Mouse (Mus musculus): Measurements from ENCODE around the gene Mrpl24. TPM values are rescaled to one million over a fixed set of nuclear protein-coding genes. Genes with fewer than 3 reads are reported as not detected.

Mrpl24 gene
- total RNA-seq, 4 experiments from 2014 or later: 40.9 to 48.1 (median 45.8) TPM

DNA sequence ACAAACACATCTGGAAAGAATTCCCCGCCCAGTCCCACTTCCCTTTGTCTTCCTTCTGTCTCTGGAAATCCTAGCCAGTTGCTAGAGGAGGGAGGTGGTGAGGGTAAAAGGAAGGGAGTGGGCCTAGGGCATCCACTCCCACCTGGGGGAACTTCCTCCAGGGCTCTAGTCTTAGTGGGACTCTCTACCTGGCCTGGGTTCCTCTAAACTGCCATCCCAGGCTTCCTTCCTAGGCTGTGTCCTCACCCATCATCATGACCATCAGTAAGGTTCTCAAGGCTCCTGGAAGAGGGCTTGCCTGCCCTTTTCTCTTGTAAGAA, 27.2 kb downstream of the Mrpl24 start:
- no peak for DNase-seq (ENCODE audit: low spot score in 2 of 2)

DNA sequence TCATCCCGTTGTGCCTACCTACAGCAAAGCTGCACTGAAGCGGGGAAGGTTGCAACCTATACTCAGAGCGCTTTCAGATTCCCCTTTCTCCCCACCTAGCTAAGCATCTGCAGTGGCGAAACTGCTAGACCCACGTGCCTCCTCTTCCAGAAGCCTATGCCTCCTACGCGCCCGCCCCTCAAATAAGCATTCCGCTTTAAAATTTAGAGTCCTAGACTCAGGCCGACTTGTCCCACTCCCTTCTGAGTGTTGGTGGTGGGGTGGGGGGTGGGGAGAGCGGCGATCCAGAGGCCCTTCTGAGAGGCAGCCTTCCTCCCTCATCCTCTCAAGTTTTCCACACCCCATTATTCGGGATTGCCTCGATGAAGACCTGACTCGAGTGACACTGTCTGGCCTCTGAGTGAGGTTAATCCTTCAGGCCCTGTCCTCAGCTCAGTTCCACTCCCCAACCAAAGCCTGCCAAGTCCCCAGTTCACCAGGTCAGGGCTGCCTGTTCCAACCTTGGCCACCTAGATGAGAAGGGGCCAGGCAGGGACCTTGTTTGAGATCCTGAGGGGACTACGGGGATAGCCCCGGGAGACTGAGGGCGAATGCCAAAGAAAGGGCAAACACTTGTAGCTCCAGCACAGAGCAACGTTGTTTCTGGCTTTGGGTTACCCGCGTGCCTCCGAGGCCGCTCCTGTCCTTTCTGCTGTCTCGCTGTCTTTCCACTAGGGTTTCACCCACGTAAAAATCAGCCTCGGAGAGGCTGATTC, 27.9 kb downstream of the Mrpl24 start:
- no peak for DNase-seq (ENCODE audit: low spot score in 2 of 2)

DNA sequence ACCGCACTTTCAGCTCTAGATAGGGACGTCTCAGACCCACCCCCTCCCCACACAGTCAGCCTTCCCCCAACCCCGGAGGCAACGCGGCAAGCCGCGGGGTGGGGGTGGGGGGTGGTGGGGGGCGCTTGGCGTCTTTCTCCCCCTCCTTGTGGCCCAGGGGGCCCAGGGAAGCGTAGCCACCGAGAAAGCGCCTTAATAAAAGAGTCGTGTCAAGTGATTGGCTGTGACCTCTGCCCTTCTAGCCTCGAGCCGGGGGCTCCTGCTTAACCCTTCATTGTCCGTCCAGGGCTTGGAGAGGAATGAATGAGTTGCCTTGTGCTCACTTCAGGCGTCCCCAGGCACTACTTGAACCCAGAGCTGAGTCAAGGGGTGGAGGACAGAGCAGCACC, 28.5 kb downstream of the Mrpl24 start:
- DNase-seq (ENCODE audit: low spot score in 2 of 2): no peak

DNA sequence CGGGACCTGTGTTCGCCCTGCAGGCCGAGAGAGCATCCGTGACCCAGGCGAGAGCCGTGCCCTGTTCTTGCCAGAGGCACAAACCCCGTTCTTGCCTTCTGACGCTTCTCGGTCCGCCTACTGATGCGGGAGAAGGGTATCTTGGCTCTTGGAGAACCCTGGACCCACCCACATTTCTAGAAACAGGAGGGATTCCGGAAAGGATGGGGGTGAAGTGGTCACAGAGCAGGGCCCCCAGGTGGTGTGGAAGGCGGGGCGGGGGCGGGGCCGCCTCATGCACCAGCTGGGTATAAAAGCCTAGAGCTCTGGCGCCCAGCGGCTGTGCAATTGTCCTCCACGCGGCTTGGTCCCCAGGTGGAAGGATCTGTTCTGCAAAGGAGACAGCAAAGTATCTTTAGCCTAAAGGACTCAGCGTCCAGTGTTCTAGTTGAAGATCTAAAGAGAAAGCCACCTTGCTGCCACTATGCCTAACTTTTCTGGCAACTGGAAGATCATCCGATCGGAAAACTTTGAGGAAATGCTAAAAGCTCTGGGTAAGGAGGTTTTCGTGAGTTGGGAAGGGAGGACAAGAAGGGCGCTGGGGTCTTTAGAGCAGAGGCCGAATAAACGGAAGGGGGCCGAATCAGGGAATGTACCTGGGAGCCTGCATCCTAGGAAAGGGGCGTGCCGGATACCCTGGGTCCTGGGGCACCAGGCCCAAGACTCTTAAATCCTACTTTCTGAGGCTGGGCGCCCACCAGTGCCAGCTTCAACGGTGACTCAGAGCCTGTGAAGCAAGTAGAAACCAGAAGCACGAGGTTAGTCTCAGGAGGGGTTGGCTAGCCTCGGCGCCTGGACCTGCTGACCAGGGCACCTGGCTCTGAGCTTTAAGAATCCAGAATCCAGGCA, 29.3 kb downstream of the Mrpl24 start, which contains the start of gene Crabp2:
Crabp2 (plus strand) TSS at position 289 of the 888 bp plus-strand sequence.
- DNase-seq (ENCODE audit: low spot score in 2 of 2): no peak

DNA sequence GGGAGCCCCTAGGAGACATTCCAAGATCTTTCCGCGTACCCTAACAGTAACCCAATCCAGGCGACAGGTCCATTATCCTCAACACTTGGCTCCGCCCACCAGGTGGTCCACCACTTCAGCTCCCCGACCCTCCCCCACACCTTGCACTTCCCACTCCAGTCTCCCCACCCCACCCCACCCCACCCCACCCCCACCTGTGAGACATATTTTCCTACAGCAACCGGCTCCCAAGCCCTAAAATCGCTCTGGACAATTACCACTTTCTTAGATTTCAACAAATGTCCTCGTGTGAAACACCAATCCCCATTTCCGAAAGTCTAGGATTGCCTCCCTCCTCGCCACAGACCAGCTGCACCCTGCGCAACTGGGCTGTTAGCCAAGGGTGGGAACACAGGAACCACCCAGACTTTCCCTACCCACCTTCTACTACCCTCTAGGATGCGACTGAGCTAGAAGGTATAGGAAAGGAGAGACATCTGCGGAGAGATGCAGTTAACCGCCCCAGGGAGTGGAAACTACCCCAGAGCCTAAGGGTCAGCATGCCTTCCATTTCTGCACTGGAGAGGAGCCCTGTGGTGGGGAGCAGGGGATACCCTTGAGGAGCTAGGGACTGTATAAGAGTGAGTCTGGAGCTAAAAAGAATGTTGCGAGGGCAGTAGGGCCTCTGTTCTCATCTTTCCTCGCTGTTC, 30.1 kb downstream of the Mrpl24 start:
- no peak for DNase-seq (ENCODE audit: low spot score in 2 of 2)

DNA sequence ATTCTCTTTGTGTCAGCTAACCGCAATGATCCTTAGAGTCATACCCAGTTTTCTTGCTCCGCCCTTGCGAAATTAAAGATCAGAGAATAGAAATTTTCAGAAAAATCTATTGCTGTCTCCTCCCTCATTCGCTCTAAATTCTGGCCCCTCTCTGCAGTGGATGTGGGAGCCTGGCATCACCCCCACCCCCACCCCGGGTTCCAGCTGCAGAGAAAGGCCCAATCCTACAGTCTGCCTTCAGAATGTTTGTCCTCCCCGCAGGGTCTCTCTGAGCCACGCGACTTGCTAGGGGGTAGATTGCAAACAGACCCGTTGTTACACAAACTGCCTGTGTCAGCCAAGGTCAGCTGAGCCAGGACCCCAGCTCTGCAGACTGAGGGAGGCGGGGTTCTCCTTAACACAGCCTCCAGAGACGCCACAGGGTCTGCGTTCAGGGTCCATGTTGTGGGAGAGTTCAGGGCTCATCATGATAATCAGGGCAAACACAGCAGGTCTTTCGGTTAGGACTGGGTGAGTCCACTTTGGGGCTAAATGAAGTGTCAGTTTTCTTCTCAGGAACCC, 30.7 kb downstream of the Mrpl24 start:
- DNase-seq (ENCODE audit: low spot score in 2 of 2): no peak

DNA sequence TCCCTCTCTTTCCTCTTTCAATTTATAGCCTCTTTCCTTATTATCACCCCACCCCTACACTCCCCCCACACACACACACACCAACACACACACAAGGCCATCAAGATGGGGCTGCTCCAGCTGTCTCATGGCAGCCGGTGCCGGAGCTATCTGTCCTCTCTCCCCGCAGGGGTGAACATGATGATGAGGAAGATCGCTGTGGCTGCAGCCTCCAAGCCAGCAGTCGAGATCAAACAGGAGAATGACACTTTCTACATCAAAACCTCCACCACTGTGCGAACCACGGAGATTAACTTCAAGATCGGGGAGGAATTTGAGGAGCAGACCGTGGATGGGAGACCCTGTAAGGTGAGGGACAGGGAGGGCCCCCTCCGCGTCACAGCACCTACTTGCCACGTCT, 32.6 kb downstream of the Mrpl24 start:
- DNase-seq (ENCODE audit: low spot score in 2 of 2): no peak

DNA sequence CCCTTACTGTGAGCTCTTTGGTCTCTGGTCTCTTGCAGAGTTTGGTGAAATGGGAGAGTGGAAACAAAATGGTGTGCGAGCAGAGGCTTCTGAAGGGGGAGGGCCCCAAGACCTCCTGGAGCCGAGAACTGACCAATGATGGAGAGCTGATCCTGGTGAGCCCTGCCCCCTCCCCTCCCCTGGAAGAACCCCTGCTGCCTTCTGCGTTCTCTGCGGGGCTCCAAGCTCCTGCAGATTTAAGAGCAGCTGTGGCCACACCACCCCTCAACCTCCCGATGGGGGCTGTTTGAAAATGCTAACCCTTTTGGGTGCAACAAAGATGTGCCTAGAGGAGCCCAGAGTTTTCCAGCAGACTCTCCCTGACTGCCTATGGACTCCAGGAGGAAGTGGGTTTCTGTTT, 33.1 kb downstream of the Mrpl24 start:
- no peak for DNase-seq (ENCODE audit: low spot score in 2 of 2)

DNA sequence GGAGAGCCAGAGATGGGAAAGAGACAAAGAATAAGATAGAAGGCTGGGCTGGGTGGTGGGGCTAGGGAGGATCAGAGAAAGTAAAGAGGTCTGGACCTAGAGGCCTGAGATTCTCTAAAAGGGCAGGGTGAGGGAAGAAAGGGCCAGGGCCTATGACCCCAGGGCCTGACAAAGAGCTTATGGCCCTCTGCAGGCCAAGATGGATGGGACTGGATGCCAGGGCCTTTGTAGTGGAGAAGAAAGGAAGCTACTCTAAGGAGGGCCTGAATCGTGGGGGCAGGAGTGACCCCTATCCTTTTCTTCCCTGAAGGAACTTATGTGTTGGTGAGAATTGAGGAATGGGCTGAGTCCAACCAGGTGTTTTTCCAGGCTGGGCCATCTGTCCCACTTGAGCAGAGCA, 38.8 kb downstream of the Mrpl24 start:
- DNase-seq (ENCODE audit: low spot score in 2 of 2): no peak

DNA sequence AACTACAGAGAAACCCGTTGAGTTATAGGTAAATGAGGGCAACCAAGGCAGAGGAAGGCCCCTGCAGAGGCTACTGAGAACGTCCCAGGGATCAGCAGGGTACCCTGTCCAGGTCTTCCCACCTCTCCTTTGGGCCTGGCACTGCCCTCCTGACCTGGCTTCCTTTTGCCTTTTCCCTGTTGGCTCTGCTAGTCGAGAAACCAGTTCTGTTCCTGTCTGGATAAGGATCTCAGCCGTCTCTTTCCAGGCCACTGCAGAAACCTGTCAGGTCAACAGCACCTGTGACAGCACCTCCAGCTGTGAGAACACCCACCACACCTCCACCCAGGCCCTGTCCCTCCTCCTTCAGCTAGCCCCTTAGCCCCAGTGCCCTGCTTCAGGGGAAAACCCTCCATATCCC, 39.2 kb downstream of the Mrpl24 start:
- DNase-seq (ENCODE audit: low spot score in 2 of 2): no peak

DNA sequence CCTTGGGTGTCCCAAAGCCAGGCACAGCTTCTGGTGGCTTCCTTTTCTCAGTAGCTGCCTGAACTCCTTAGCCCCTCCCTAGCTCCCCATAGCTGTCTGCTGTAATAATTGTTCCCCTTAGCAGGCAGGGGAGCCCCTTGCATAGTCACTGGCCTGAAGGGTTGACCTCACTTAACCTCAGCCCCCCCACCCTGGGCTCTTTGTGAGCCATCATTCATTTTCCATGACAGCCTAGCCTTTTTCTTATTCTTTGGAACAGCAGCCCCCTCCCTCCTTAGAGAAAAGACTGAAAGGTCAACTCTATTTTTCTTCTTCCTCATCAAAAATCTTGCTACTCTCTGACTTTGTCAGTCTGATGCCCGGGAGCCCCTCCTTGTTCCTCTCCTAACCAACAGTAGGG, 39.7 kb downstream of the Mrpl24 start:
- no peak for DNase-seq (ENCODE audit: low spot score in 2 of 2)

DNA sequence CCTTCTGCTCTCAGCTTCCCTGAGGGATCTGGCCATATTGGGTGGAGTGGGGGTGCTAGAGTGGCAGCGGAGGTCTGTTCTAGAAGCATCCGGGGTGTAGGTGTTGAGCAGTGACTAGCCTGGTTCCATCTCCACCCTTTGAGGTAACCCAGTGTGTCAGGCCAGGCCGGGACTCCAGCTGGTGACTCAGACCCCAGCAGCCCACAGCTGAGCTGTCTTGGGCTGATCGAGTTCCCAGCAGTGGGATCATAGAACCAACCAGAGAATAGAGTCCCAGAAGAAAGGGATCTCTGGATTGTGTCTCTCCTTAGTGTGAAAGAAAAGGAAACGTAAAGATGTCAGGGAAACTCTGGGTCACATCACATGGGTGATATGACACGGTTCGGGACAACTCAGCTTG, 40.1 kb downstream of the Mrpl24 start:
- DNase-seq (ENCODE audit: low spot score in 2 of 2): no peak

DNA sequence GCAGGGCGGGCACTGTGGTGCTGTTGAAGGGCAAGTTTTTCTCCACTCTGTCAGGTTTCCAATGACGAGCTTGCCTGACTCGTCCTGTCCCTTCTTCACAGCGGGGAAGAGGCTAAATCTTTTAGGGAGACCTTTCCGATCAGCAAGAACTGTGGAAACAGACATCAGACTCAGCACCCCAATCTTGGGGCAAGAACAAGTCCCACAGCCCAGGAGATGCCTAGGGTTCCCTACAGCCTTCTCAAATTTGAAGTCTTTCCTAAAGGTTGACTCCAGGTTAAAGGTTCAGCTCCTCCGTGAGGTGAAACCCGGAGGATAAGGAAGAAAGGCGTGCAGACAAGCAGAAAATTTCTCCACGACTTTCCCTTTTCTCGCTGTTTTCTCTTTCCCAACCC, 40.9 kb downstream of the Mrpl24 start:
- DNase-seq (ENCODE audit: low spot score in 2 of 2): no peak

DNA sequence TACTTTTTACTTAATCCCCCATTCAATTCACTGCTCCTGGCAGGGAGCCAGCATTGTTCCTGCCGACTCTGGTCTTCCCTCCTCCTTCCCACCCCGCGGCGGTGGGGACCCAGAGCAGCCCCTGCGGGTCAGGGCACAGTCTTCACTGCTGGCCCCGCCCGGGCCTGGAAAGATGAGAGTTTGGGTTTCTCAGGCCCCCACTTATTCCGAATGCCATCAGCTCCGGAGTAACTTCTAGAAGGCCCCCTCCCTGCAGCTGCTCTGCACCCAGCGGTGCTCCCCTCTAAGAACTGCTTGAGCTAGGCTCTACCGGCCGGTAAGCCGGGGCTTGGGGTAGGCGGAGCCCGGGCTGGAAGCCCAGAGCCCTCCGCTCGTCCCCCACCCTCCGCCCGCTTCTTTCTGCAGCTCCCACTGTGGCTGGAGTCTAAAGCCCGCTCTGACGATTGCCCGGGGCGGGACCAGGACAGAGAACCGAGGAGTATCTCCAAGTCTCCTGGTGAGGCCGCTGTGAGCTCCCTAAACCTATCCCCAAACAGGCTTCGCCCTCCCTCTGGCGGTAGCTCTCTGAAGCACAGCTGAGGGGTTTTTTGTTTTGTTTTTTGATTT, 41.4 kb downstream of the Mrpl24 start:
- peak; percentile 70 to 81 for DNase-seq (ENCODE audit: low spot score in 2 of 2)

DNA sequence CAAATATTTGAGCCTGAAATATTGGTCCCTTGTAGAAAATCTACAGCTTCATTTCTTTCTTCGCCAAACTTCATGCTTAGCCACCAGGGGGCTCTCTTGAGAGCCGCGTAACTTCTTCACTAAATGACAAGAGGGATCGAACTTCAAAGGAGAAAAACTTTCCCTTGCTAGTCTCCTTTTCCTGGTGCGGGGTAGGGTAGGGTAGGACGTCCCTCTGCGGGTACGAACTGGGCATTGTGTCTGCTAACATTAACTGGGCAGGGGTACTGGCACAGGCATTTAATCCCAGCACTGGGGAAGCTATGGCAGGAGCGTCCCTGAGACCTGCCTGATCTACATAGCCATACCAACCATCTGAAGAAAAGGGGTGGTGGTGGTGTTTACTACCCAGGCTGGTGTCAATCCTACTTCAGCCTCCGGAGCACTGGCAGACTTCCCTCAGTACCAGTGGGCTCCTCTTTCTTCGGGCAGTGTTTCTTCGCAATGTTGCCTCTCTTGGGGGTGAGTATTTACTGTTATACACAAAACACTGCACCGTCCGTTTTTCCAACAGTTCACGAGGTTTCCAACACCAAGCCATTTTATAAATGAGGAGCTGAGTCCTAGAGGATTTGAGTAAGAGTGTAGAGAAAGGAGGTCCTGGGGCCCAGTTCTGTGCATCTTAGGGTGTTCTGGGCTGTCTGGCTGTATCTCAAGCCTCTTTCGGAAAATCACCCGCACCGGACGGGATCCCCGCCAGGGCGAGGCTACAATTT, 51.1 kb downstream of the Mrpl24 start:
- DNase-seq (ENCODE audit: low spot score in 2 of 2): no peak

DNA sequence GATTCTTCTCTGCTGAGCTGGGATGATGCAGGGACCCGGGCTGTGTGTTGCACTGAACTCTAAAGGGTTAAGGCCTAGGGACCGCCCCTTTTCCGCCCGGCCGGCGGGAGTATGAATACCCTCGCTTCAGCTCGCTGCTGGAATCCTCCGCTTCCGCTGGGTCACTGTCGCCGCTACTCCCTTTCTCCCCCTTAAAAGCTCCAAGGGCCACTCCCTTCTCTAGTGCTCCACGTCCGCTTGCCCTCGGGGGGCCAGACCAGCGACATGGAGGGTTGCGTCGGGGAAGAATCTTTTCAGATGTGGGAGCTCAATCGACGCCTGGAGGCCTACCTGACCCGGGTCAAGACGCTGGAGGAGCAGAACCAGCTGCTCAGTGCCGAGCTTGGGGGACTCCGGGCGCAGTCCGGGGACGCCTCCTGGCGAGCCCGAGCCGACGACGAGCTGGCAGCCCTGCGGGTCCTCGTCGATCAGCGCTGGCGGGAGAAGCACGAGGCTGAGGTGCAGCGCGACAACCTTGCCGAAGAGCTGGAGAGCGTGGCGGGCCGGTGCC, 51.7 kb downstream of the Mrpl24 start, which contains the start of gene Nes:
Nes (plus strand) TSS at position 140 of the 550 bp plus-strand sequence.
- DNase-seq (ENCODE audit: low spot score in 2 of 2): no peak

DNA sequence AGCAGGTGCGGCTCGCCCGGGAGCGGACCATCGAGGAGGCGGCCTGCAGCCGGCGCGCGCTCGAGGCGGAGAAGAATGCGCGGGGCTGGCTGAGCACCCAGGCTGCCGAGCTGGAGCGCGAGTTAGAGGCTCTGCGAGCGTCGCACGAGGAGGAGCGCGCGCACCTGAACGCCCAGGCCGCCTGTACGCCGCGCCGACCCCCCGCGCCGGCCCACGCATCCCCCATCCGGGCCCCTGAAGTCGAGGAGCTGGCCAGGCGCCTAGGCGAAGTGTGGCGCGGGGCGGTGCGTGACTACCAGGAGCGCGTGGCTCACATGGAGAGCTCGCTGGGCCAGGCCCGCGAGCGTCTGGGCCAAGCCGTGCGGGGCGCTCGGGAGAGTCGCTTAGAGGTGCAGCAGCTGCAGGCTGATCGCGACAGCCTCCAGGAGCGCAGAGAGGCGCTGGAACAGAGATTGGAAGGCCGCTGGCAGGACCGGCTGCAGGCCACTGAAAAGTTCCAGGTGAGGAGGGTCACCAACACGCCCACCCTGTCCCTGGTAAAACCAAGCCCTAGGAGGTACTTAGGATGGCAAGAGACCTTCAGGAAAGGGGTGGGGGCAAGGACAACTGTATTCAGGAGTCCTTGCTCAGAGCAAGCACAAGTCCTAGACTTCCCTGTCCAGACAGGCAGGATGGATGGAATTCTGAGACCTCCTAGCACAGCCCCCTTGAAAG, 52.3 kb downstream of the Mrpl24 start:
- no peak for DNase-seq (ENCODE audit: low spot score in 2 of 2)

DNA sequence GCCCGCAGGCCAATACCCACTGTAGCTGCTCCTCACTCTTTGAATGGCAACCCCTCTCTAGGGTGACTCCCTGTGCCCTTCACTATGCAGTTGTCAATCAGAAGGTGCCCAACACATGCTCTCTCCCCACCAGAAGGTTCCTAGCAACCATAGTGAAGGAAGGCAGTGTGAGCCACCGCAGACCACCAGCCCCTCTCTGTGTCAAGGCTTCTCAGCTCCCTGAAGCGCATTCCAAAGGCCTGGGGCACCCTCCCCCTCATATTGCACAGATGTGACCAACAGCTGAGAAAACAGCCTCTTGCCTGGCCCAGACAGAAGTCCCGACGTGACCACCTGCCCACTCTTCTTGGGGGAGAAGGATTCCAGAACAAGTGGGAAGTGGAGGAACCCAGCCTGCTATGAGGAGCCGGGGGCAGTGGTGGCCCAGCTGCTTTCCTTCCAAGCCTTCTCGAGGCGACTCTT, 52.9 kb downstream of the Mrpl24 start:
- DNase-seq (ENCODE audit: low spot score in 2 of 2): no peak

DNA sequence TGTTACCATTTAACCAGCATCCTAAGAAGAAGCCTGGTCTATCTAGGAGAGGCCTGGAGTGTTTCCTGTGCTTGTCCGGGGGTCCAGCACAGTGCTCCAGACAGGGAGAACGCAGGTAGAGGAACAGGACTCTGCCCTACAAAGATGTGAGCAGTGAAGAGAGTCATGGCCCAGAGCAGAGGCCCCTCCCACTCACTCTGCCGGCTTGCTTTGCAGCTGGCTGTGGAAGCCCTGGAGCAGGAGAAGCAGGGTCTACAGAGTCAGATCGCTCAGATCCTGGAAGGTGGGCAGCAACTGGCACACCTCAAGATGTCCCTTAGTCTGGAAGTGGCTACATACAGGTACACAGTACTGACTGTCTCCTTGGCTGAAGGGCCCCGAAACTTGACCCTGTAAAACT, 53.5 kb downstream of the Mrpl24 start:
- no peak for DNase-seq (ENCODE audit: low spot score in 2 of 2)

Data from gastrocnemius, adult 8-10 months (tissue).